Mouse (Mus musculus): ENCODE results near the gene Ttc7b.

- TF ChIP-seq CTCF (IDR thresholded peaks at IDR 0.05) (no peak), EP300 (IDR thresholded peaks at IDR 0.05) (no peak)
These were observed 226.7 kb downstream of the Ttc7b start for GRCm38 (mm10) chr12:100293956-100294355.
